In genomic region chr13:73626410-73626744, GRCm38 (mm10) we compare ENCODE assay signal across 9 mouse cellular contexts. TPM values are rescaled to one million over a fixed set of nuclear protein-coding genes. Genes with fewer than 3 reads are reported as not detected.
DNase-seq lines count a peak whose midpoint lies in the region; ATAC-seq and TF ChIP-seq lines count a peak whose summit lies in the region.
"Had no signal": no experiment of that assay in that cellular context is flagged by ENCODE, and none has a peak within 500 bp of the region (broad histone marks: within the 10 kb centered on the region; RNA-seq: fewer than 3 reads in every experiment).

No protein-coding gene starts in this region.

- no peak overlapping the region for H3K27ac ChIP-seq in heart, embryonic 11.5 days (ENCODE audit: low read depth, low read length)
- no peak overlapping the region for H3K27ac ChIP-seq in heart, adult 2 months
- H3K27ac ChIP-seq in CH12.LX (ENCODE audit: insufficient read depth, low read depth), result no peak overlapping the region
- H3K27ac ChIP-seq in forebrain, embryonic 16.5 days (ENCODE audit: low read length), result no peak overlapping the region
- 0 out of 2 replicates have a peak overlapping the region, but pooled peaks have one; percentile 18 for H3K27ac ChIP-seq in liver, postnatal 0 days (ENCODE audit: low read depth)

- no peaks in the 10 kb centered on the region for H3K9me3 ChIP-seq in heart, embryonic 11.5 days (replicated peaks; ENCODE audit: control insufficient read depth, low read length)
- no peaks in the 10 kb centered on the region for H3K9me3 ChIP-seq in CH12.LX (replicated peaks; ENCODE audit: low read length)
- H3K9me3 ChIP-seq in forebrain, embryonic 16.5 days (ENCODE audit: control insufficient read depth, low read length), result no peaks in the 10 kb centered on the region
- H3K9me3 ChIP-seq in liver, postnatal 0 days (ENCODE audit: low read length), result no peaks in the 10 kb centered on the region

- 46% methylated on average over 6 of the region's 6 CpGs for WGBS in heart, embryonic 11.5 days (ENCODE audit: insufficient replicate concordance)
- WGBS in heart, adult 2 months, result 46% methylated on average over 6 of the region's 6 CpGs
- 48% methylated on average over 6 of the region's 6 CpGs for WGBS in forebrain, embryonic 16.5 days
- WGBS in liver, postnatal 0 days (ENCODE audit: insufficient replicate concordance), result 41% methylated on average over 6 of the region's 6 CpGs

- dilution Hi-C loops in CH12.LX (cut with MboI; ENCODE audit: extremely low pct_ligation_motif_present, extremely low pct_unique_long_range_greater_than_20kb, low sequenced_read_pairs), result no loop called here

- TF ChIP-seq EP300 in heart, adult 2 months (IDR thresholded peaks at IDR 0.05; ENCODE audit: insufficient read depth, low read depth, low read length), result no peak
- no peak for TF ChIP-seq EP300 in CH12.LX (IDR thresholded peaks at IDR 0.05; ENCODE audit: low read length)
- TF ChIP-seq EP300 in liver, postnatal 0 days (IDR thresholded peaks at IDR 0.05; ENCODE audit: low read depth), result no peak

- intact Hi-C loops in heart, adult 2 months (cut with DNase I), result loop anchor here (2.0 kb wide), 1 partner anchor 202 kb away; no protein-coding TSS in a partner anchor

- H3K4me1 ChIP-seq in heart, embryonic 11.5 days (ENCODE audit: control insufficient read depth, insufficient read depth, low read length), result peaks cover 11% of the 10 kb centered on the region
- no peaks in the 10 kb centered on the region for H3K4me1 ChIP-seq in heart, adult 2 months (ENCODE audit: control insufficient read depth, insufficient read depth, low read length)
- H3K4me1 ChIP-seq in CH12.LX (ENCODE audit: control insufficient read depth in 1 of 2, insufficient read depth in 2 of 2), result peaks cover 15 to 42% of the 10 kb centered on the region in 2 experiments
- peaks cover 28% of the 10 kb centered on the region for H3K4me1 ChIP-seq in forebrain, embryonic 16.5 days (replicated peaks; ENCODE audit: control insufficient read depth, insufficient read depth, low read length)
- H3K4me1 ChIP-seq in liver, postnatal 0 days (ENCODE audit: insufficient read depth), result peaks cover 9% of the 10 kb centered on the region

- peak overlapping the region; percentile 96 for H3K4me2 ChIP-seq in heart, embryonic 11.5 days
- no peak overlapping the region; the same call in 1 of the 2 replicates for H3K4me2 ChIP-seq in CH12.LX (ENCODE audit: insufficient read depth, low read depth, poor library complexity, severe bottlenecking)
- H3K4me2 ChIP-seq in forebrain, embryonic 16.5 days (ENCODE audit: low read length), result peak overlapping the region; percentile 95
- H3K4me2 ChIP-seq in liver, postnatal 0 days (ENCODE audit: low read depth, low read length), result peak overlapping the region; percentile 83

- no peaks in the 10 kb centered on the region for H3K79me2 ChIP-seq in heart, adult 2 months (replicated peaks; ENCODE audit: control insufficient read depth, insufficient read depth, low read length)
- no peaks in the 10 kb centered on the region for H3K79me2 ChIP-seq in CH12.LX (replicated peaks; ENCODE audit: control insufficient read depth, extremely low read depth, insufficient read depth, poor library complexity, severe bottlenecking)

- H3K27me3 ChIP-seq in heart, embryonic 11.5 days (ENCODE audit: control insufficient read depth, insufficient read depth, low read length), result no peaks in the 10 kb centered on the region
- H3K27me3 ChIP-seq in heart, adult 2 months (ENCODE audit: control insufficient read depth, insufficient read depth, low read length), result no peaks in the 10 kb centered on the region; the same call in 1 of the 2 replicates
- H3K27me3 ChIP-seq in CH12.LX (replicated peaks), result no peaks in the 10 kb centered on the region
- H3K27me3 ChIP-seq in forebrain, embryonic 16.5 days (replicated peaks; ENCODE audit: control insufficient read depth, insufficient read depth, low read length), result no peaks in the 10 kb centered on the region
- no peaks in the 10 kb centered on the region for H3K27me3 ChIP-seq in liver, postnatal 0 days (ENCODE audit: insufficient read depth, low read length)

- TF ChIP-seq CTCF in heart, adult 2 months (IDR thresholded peaks at IDR 0.05), result no peak
- no peak for TF ChIP-seq CTCF in CH12.LX (conservative IDR thresholded peaks at IDR 0.05 in 1 of 2, IDR thresholded peaks at IDR 0.05 in 1 of 2; ENCODE audit: low read depth in 2 of 2, low read length in 2 of 2)
- no peak for TF ChIP-seq CTCF in liver, postnatal 0 days (IDR thresholded peaks at IDR 0.05; ENCODE audit: low read depth)

- ATAC-seq in heart, embryonic 11.5 days (replicated peaks; ENCODE audit: insufficient number of reproducible peaks, low FRiP score, low TSS enrichment), result 0 out of 2 replicates have a peak, but pooled peaks have one; percentile 3
- ATAC-seq in forebrain, embryonic 16.5 days, result no peak
- ATAC-seq in liver, postnatal 0 days, result no peak
- ATAC-seq in megakaryocyte-erythroid progenitor cell, adult 5-6 weeks (replicated peaks; ENCODE audit: low FRiP score, low TSS enrichment, poor library complexity, severe bottlenecking), result no peak

- TF ChIP-seq RAD21 in CH12.LX (IDR thresholded peaks at IDR 0.05; ENCODE audit: low read depth, low read length), result no peak; the same call in 1 of the 2 replicates

- in situ Hi-C loops in CH12.LX (cut with MboI; ENCODE audit: low pct_ligation_motif_present, low pct_unique_long_range_greater_than_20kb, low sequenced_read_pairs), result loop anchor here (10.0 kb wide), 1 partner anchor 112 kb away; no protein-coding TSS in a partner anchor

- H3K9ac ChIP-seq in heart, embryonic 11.5 days (ENCODE audit: low read depth, low read length), result peak overlapping the region; percentile 80
- no peak overlapping the region for H3K9ac ChIP-seq in heart, adult 2 months (ENCODE audit: low read depth, low read length)
- no peak overlapping the region for H3K9ac ChIP-seq in CH12.LX (ENCODE audit: insufficient read depth, low read depth)
- peak overlapping the region; percentile 79 for H3K9ac ChIP-seq in forebrain, embryonic 16.5 days (replicated peaks; ENCODE audit: low read depth, low read length)
- H3K9ac ChIP-seq in liver, postnatal 0 days (replicated peaks), result no peak overlapping the region

- no peak for DNase-seq in heart, adult 2 months
- no peak for DNase-seq in CH12.LX (ENCODE audit: extremely low read depth)
- no peak for DNase-seq in liver, postnatal 0 days
- no peak for DNase-seq in layer of hippocampus, postnatal 14 days (ENCODE audit: low spot score in 2 of 2)
- DNase-seq in cerebellum, adult 11 months, result no peak

- peaks cover 3% of the 10 kb centered on the region for H3K36me3 ChIP-seq in heart, embryonic 11.5 days (ENCODE audit: control insufficient read depth, insufficient read depth, low read length)
- H3K36me3 ChIP-seq in heart, adult 2 months (ENCODE audit: control insufficient read depth, insufficient read depth, low read length), result no peaks in the 10 kb centered on the region
- H3K36me3 ChIP-seq in CH12.LX (replicated peaks in 1 of 2; ENCODE audit: control insufficient read depth in 1 of 2, insufficient read depth in 1 of 2, low read length in 1 of 2), result peaks cover 4 to 40% of the 10 kb centered on the region in 2 experiments
- H3K36me3 ChIP-seq in forebrain, embryonic 16.5 days (ENCODE audit: control insufficient read depth, insufficient read depth), result peaks cover 2% of the 10 kb centered on the region; the same call in 1 of the 2 replicates
- peaks cover 1% of the 10 kb centered on the region for H3K36me3 ChIP-seq in liver, postnatal 0 days (replicated peaks; ENCODE audit: insufficient read depth, low read length)

- TF ChIP-seq POLR2A in heart, adult 2 months (IDR thresholded peaks at IDR 0.05; ENCODE audit: insufficient read depth, low read depth, low read length), result no peak
- TF ChIP-seq POLR2A in CH12.LX (IDR thresholded peaks at IDR 0.05; ENCODE audit: low read depth, low read length), result no peak

- H3K4me3 ChIP-seq in heart, embryonic 11.5 days (ENCODE audit: low read depth, low read length), result peak overlapping the region; percentile 64
- H3K4me3 ChIP-seq in heart, adult 2 months, result no peak overlapping the region; the same call in 1 of the 2 replicates
- H3K4me3 ChIP-seq in CH12.LX (replicated peaks in 1 of 3; ENCODE audit: low read depth in 2 of 3, low read length in 2 of 3, poor library complexity in 1 of 3), result peak overlapping the region in 2 of 3 experiments; percentile 19 to 71
- peak overlapping the region; percentile 72 for H3K4me3 ChIP-seq in forebrain, embryonic 16.5 days (replicated peaks; ENCODE audit: low read length)
- peak overlapping the region; percentile 56 for H3K4me3 ChIP-seq in liver, postnatal 0 days (ENCODE audit: low read depth, low read length)

RNA-seq across cellular contexts. Expression of gene Tert, which starts 0.3 kb away (rescaled TPM):
- 2.3 and 3.5 TPM in 2 replicates for polyA plus RNA-seq in heart, embryonic 11.5 days (2014; fragmentation: Nextera tagmentation; extraction: Ambion mirVana)
- total RNA-seq in heart, adult 2 months (2021), result under 1 TPM in 1 of 2 experiments, not detected in 1; 0.05 TPM
- 0.18 and 0.35 TPM in 2 replicates for polyA plus RNA-seq in heart, adult 2 months (2012; rRNA removed)
- total RNA-seq in CH12.LX (2012; rRNA removed) (9.1 and 9.8 TPM in 2 replicates), CH12.LX (2014; rRNA removed) (3.8 and 5.6 TPM in 2 replicates)
- 5.8 and 9.3 TPM in 2 replicates for polyA plus RNA-seq in CH12.LX (2012; ENCODE audit: insufficient read length, low read depth)
- polyA plus RNA-seq in forebrain, embryonic 16.5 days (2015; fragmentation: Nextera tagmentation; extraction: Ambion mirVana), result 5.5 and 7.6 TPM in 2 replicates
- 0.21 and 0.29 TPM in 2 replicates for polyA plus RNA-seq in liver, postnatal 0 days (2015; fragmentation: Nextera tagmentation; extraction: Ambion mirVana)
- total RNA-seq in megakaryocyte-erythroid progenitor cell, adult 5-6 weeks (2014; fragmentation: Nextera tagmentation), result 3.2 TPM in 1 of 2 replicates, not detected in the other
- total RNA-seq in megakaryocyte-erythroid progenitor cell, adult 5-6 weeks (2017), result 0.53 and 6.0 TPM in 2 replicates
- total RNA-seq in layer of hippocampus, postnatal 14 days (2021), result 1 to 10 TPM; 2.6 to 4.4 TPM

RNA-seq across cellular contexts. Expression of gene Clptm1l, which starts 22.6 kb away (rescaled TPM):
- polyA plus RNA-seq in heart, embryonic 11.5 days (2014; fragmentation: Nextera tagmentation; extraction: Ambion mirVana), result 119 and 129 TPM in 2 replicates
- total RNA-seq in heart, adult 2 months (2021), result 10 to 100 TPM; 57.4 to 68.5 TPM
- polyA plus RNA-seq in heart, adult 2 months (2012; rRNA removed), result 81.9 and 100 TPM in 2 replicates
- 112 and 137 TPM in 2 replicates for total RNA-seq in CH12.LX (2012; rRNA removed)
- 203 and 219 TPM in 2 replicates for total RNA-seq in CH12.LX (2014; rRNA removed)
- 121 and 143 TPM in 2 replicates for polyA plus RNA-seq in CH12.LX (2012; ENCODE audit: insufficient read length, low read depth)
- polyA plus RNA-seq in forebrain, embryonic 16.5 days (2015; fragmentation: Nextera tagmentation; extraction: Ambion mirVana), result 125 and 130 TPM in 2 replicates
- 49.2 and 54.3 TPM in 2 replicates for polyA plus RNA-seq in liver, postnatal 0 days (2015; fragmentation: Nextera tagmentation; extraction: Ambion mirVana)
- 130 and 134 TPM in 2 replicates for total RNA-seq in megakaryocyte-erythroid progenitor cell, adult 5-6 weeks (2014; fragmentation: Nextera tagmentation)
- total RNA-seq in megakaryocyte-erythroid progenitor cell, adult 5-6 weeks (2017), result 86.7 and 87.6 TPM in 2 replicates
- 100 to 1,000 TPM; 121 to 125 TPM for total RNA-seq in layer of hippocampus, postnatal 14 days (2021)

RNA-seq across cellular contexts. Expression of gene Slc6a18, which starts 51.4 kb away (rescaled TPM):
- polyA plus RNA-seq in heart, embryonic 11.5 days (2014; fragmentation: Nextera tagmentation; extraction: Ambion mirVana), result not detected in 2 replicates
- total RNA-seq in heart, adult 2 months (2021), result not detected
- polyA plus RNA-seq in heart, adult 2 months (2012; rRNA removed), result not detected in 2 replicates
- total RNA-seq in CH12.LX (2012; rRNA removed), result not detected in 2 replicates
- not detected in 2 replicates for total RNA-seq in CH12.LX (2014; rRNA removed)
- polyA plus RNA-seq in CH12.LX (2012; ENCODE audit: insufficient read length, low read depth), result not detected in 2 replicates
- not detected in 2 replicates for polyA plus RNA-seq in forebrain, embryonic 16.5 days (2015; fragmentation: Nextera tagmentation; extraction: Ambion mirVana)
- polyA plus RNA-seq in liver, postnatal 0 days (2015; fragmentation: Nextera tagmentation; extraction: Ambion mirVana), result not detected in 2 replicates
- not detected in 2 replicates for total RNA-seq in megakaryocyte-erythroid progenitor cell, adult 5-6 weeks (2014; fragmentation: Nextera tagmentation)
- total RNA-seq in megakaryocyte-erythroid progenitor cell, adult 5-6 weeks (2017), result not detected in 2 replicates
- not detected for total RNA-seq in layer of hippocampus, postnatal 14 days (2021)
- polyA plus RNA-seq: C2C12 had no signal

Comparison
In these comparisons a context has a peak if more than half of its experiments do, and no peak if none do; other contexts are left out.
1. H3K9ac ChIP-seq: peak in heart, embryonic 11.5 days (single experiment) and forebrain, embryonic 16.5 days (single experiment); none in heart, adult 2 months (single experiment), CH12.LX (single experiment) and liver, postnatal 0 days (single experiment).